Mouse (Mus musculus) small intestine, adult 2 months (tissue): ENCODE results near the gene Cpd.

Experiments
- CTCF ChIP-seq: fragments of 200-500 bp; IDR thresholded peaks from 2 replicates; pipeline ENCODE4 v1.5.1; 2012; ENCODE audit warnings: low read depth, mild to moderate bottlenecking, control low read depth, inconsistent platforms, low read length, moderate library complexity, mixed read lengths; ENCODE audit not compliant: insufficient replicate concordance, insufficient read length; ENCODE audit errors: extremely low read depth
- POLR2A ChIP-seq: fragments of 200-500 bp; IDR thresholded peaks from 2 replicates; pipeline ENCODE4 v1.6.1; 2012; ENCODE audit warnings: low read depth, mild to moderate bottlenecking, control low read depth, inconsistent platforms, low read length, moderate library complexity

- TF ChIP-seq CTCF (no peak), POLR2A (no peak)
Measured at GRCm38 (mm10) chr11:76734560-76734959, 112.3 kb downstream of the Cpd start.
